Mouse (Mus musculus) forebrain, embryonic 10.5 days (tissue): ENCODE measurements around the gene Nsd2. TPM values are rescaled to one million over a fixed set of nuclear protein-coding genes. Genes with fewer than 3 reads are reported as not detected.
"Not testable (repeated sequence)": the region's sequence is repeated elsewhere in the genome, so short reads cannot be mapped to it uniquely, and the experiment has no call there.

Source experiments
- DNase-seq: peaks from one replicate; pipeline ENCODE4 v3.0.0-alpha.2; 2017; ENCODE audit warnings: low spot score; ENCODE audit errors: extremely low spot score
- H3K27ac ChIP-seq: fragments of 300-500 bp; sonication (generic); 2 replicates; pipeline ENCODE4 v1.5.1; 2016; ENCODE audit warnings: mild to moderate bottlenecking
- H3K27me3 ChIP-seq: fragments of 300-500 bp; sonication (generic); 2 replicates; pipeline ENCODE4 v1.6.1; 2016; ENCODE audit warnings: mild to moderate bottlenecking; ENCODE audit not compliant: poor library complexity, severe bottlenecking
- H3K36me3 ChIP-seq: fragments of 300-500 bp; sonication (generic); replicated peaks from 2 replicates; pipeline ENCODE4 v1.6.1; 2016; ENCODE audit warnings: mild to moderate bottlenecking, moderate library complexity
- H3K4me1 ChIP-seq: fragments of 300-500 bp; sonication (generic); 2 replicates; pipeline ENCODE4 v1.6.1; 2016
- H3K4me3 ChIP-seq: fragments of 300-500 bp; sonication (generic); 2 replicates; pipeline ENCODE4 v1.5.1; 2016; ENCODE audit warnings: mild to moderate bottlenecking, moderate library complexity
- H3K9me3 ChIP-seq: fragments of 300-500 bp; sonication (generic); 2 replicates; pipeline ENCODE4 v1.6.1; 2016; ENCODE audit warnings: mild to moderate bottlenecking, moderate library complexity
- WGBS: fragments of 180-500 bp; shearing (Covaris S2); methylation state at CpG from one replicate; pipeline ENCODE4 v1.1.7; 2016; 5-methylcytosine and 5-hydroxymethylcytosine counted together
- polyA plus RNA-seq: library from polyadenylated mRNA; unstranded; fragments of >200 nt; fragmentation: Nextera tagmentation; extraction: Ambion mirVana; gene quantifications from 2 replicates; pipeline ENCODE4 v1.2.1, GENCODE M21; 2016

The Nsd2 gene
- polyA plus RNA-seq, 1 experiment from 2014 or later = 105 TPM

GRCm38 (mm10) chr5:33875472-33875871, 54.9 kb downstream of the Nsd2 start:
- 92% methylated on average over 1 of the region's 1 CpGs for WGBS
- Histone ChIP-seq H3K4me3 (no peak overlapping the region), H3K36me3 (peaks cover 100% of the 10 kb centered on the region), H3K27me3 (no peaks in the 10 kb centered on the region), H3K4me1 (no peaks in the 10 kb centered on the region), H3K9me3 (no peaks in the 10 kb centered on the region), H3K27ac (no peak overlapping the region)
- no peak for DNase-seq

DNA sequence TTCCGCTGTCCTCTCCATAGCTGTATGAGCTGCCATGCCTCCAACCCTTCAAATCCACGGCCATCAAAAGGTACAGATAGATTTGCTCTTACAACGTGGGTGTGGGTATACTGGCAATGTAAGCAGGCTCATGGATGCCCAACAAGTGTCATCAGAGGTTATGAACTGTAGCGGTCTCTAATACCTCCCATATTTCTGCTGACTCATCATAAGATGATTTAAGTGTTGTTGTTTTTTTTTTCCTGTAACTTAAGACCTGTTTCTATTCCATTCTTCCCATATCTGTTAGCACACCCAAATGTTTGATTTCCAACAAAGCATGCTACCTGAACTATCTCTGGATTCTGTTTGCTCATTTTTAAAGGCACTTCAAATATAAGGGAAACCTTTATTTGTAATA, 60.6 kb downstream of the Nsd2 start:
- Histone ChIP-seq H3K27ac (no peak overlapping the region), H3K4me3 (no peak overlapping the region), H3K27me3 (no peaks in the 10 kb centered on the region), H3K36me3 (peaks cover 100% of the 10 kb centered on the region), H3K4me1 (no peaks in the 10 kb centered on the region), H3K9me3 (no peaks in the 10 kb centered on the region)
- DNase-seq = no peak
- 95% methylated on average over 4 of the region's 4 CpGs for WGBS

DNA sequence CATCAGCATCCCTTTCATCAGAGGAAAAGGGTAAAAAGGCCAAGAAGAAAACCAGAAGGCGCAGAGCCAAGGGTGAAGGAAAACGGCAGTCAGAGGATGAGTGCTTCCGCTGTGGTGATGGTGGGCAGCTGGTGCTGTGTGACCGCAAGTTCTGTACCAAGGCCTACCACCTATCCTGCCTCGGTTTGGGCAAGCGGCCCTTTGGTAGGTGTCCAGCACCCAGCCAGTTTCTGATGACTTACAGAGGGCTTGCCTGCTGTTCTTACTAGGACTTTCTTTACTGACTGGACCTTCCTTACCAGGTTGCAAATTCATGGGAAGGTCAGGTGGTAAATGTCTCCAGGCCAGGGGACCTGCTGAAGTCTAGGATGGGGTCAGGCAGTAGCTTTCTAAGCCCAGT, 72.9 kb downstream of the Nsd2 start:
- Histone ChIP-seq H3K9me3 (no peaks in the 10 kb centered on the region), H3K4me3 (no peak overlapping the region), H3K27ac (no peak overlapping the region), H3K27me3 (no peaks in the 10 kb centered on the region), H3K4me1 (no peaks in the 10 kb centered on the region), H3K36me3 (peaks cover 100% of the 10 kb centered on the region)
- no peak for DNase-seq
- WGBS = 97% methylated on average over 6 of the region's 6 CpGs

DNA sequence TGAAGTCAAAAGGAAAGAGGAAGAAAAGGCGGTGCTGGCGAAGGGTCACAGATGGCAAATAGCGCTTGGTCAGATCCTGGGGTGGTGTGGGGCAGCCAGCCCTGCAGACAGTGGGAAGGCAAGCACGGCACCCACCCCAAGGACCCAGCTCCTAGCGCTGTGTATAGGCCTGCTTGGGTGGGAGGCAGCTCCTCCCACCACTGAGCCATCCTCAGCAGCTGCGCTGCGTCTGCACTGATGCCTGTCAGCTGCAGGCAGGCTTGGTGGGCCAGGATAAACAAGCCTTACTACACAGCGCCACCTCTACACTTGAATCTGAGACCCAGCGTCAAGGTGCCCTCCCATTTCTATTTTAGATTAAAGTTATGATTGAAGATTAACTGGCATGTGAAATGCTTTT, 74.6 kb downstream of the Nsd2 start:
- Histone ChIP-seq H3K27me3 (no peaks in the 10 kb centered on the region), H3K4me3 (no peak overlapping the region), H3K36me3 (peaks cover 100% of the 10 kb centered on the region), H3K4me1 (no peaks in the 10 kb centered on the region), H3K9me3 (no peaks in the 10 kb centered on the region), H3K27ac (no peak overlapping the region)
- WGBS = 94% methylated on average over 9 of the region's 9 CpGs
- no peak for DNase-seq

DNA sequence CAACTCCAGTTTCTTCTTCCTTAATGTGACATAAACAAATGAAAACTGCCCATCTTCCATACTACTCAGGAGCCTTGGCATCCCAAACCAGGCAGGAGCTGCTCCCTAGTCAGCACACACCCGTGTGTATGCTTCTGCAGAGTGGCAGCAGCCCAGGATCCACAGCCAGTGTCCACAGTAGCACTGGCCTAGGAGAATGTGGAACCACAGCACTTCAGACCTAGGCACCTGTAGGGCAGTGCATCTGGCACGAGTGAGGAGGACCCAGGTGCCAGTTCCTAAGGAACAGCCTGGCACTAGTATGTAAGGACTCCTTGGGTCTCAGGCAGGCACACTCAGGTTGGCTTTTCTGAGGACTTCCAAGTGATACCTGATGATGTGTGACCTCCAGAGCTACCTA, 76.6 kb downstream of the Nsd2 start:
- Histone ChIP-seq H3K9me3 (no peaks in the 10 kb centered on the region), H3K4me3 (no peak overlapping the region), H3K27me3 (no peaks in the 10 kb centered on the region), H3K27ac (no peak overlapping the region), H3K4me1 (no peaks in the 10 kb centered on the region), H3K36me3 (peaks cover 100% of the 10 kb centered on the region)
- DNase-seq = no peak
- WGBS = 92% methylated on average over 2 of the region's 2 CpGs

- H3K27ac ChIP-seq = no peak overlapping the region
- peaks cover 98% of the 10 kb centered on the region for H3K36me3 ChIP-seq
- no peak for DNase-seq
- WGBS = 92% methylated on average over 9 of the region's 9 CpGs
- no peaks in the 10 kb centered on the region for H3K4me1 ChIP-seq
- no peaks in the 10 kb centered on the region for H3K9me3 ChIP-seq
- H3K4me3 ChIP-seq = no peak overlapping the region
- no peaks in the 10 kb centered on the region for H3K27me3 ChIP-seq
Measured at GRCm38 (mm10) chr5:33898671-33899070, 78.1 kb downstream of the Nsd2 start.

DNA sequence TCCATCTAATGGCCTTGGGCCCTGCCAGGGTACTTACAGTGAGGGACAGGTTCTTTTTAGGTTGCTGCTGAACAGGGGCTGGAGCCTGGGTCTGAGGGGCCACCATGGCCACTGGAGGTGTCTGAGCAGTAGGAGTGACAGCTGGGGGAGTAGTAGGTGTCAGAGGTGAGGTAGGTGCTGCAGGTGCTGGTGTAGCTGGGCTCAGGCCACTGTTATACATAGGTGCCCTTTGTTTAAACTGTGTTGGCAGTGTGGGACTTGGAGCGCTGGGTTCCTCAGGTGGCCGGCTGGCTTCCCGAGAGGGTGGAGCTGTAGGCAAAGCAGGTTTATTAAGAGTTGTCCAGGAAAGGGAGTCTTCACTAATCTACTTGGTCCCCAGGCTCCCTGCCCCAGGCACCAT, 78.7 kb downstream of the Nsd2 start:
- no peak overlapping the region for H3K27ac ChIP-seq
- WGBS = 98% methylated on average over 3 of the region's 3 CpGs
- no peaks in the 10 kb centered on the region for H3K27me3 ChIP-seq
- no peak overlapping the region for H3K4me3 ChIP-seq
- no peaks in the 10 kb centered on the region for H3K9me3 ChIP-seq
- no peak for DNase-seq
- H3K4me1 ChIP-seq = no peaks in the 10 kb centered on the region
- peaks cover 95% of the 10 kb centered on the region for H3K36me3 ChIP-seq

GRCm38 (mm10) chr5:33900101-33900500, 79.6 kb downstream of the Nsd2 start:
- Histone ChIP-seq H3K27ac (no peak overlapping the region), H3K4me1 (no peaks in the 10 kb centered on the region), H3K9me3 (no peaks in the 10 kb centered on the region), H3K27me3 (no peaks in the 10 kb centered on the region), H3K4me3 (no peak overlapping the region), H3K36me3 (peaks cover 86% of the 10 kb centered on the region)
- no peak for DNase-seq
- WGBS = 86% methylated on average over 3 of the region's 3 CpGs

DNA sequence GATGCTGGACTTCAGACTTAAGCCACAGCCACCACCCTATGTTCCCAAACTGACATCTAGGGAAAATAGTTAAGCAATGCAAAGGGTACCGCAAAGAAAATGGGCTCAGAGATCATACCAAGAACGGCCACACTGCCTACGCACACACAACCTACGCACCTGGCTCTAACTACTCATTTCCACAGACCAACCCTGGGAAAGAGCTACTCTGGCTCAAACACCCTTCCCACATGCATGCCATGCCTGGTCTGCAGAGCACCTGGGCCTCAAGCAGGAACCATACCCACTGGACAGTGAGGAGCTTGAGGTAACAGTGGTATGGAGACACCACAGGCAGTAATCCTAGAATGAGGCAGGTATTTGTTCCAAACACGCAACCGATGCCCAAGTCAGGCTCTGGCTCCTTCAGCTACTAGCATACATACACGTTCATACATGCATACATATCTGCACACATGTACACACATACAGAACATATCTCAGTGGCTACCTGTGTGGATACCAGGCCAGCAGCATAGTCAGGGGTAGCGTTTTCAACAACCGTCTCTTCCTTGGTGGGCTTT, 80.3 kb downstream of the Nsd2 start:
- WGBS = 95% methylated on average over 9 of the region's 9 CpGs

GRCm38 (mm10) chr5:33901278-33901677, 80.8 kb downstream of the Nsd2 start:
- Histone ChIP-seq H3K9me3 (no peaks in the 10 kb centered on the region), H3K27ac (no peak overlapping the region), H3K36me3 (peaks cover 75% of the 10 kb centered on the region), H3K4me1 (no peaks in the 10 kb centered on the region), H3K4me3 (no peak overlapping the region), H3K27me3 (no peaks in the 10 kb centered on the region)
- 93% methylated on average over 3 of the region's 3 CpGs for WGBS
- no peak for DNase-seq

More for the DNA sequence above, 80.3 kb downstream of the Nsd2 start:
- Histone ChIP-seq H3K27ac (no peak overlapping the region), H3K9me3 (no peaks in the 10 kb centered on the region), H3K4me1 (no peaks in the 10 kb centered on the region), H3K27me3 (no peaks in the 10 kb centered on the region), H3K36me3 (peaks cover 80% of the 10 kb centered on the region), H3K4me3 (no peak overlapping the region)
- DNase-seq = no peak

- WGBS = 95% methylated on average over 2 of the region's 2 CpGs
- Histone ChIP-seq H3K4me1 (no peaks in the 10 kb centered on the region), H3K36me3 (peaks cover 60% of the 10 kb centered on the region), H3K27ac (no peak overlapping the region), H3K9me3 (no peaks in the 10 kb centered on the region), H3K27me3 (no peaks in the 10 kb centered on the region), H3K4me3 (no peak overlapping the region)
- DNase-seq = no peak
Measured at GRCm38 (mm10) chr5:33902696-33903095, 82.2 kb downstream of the Nsd2 start.

DNA sequence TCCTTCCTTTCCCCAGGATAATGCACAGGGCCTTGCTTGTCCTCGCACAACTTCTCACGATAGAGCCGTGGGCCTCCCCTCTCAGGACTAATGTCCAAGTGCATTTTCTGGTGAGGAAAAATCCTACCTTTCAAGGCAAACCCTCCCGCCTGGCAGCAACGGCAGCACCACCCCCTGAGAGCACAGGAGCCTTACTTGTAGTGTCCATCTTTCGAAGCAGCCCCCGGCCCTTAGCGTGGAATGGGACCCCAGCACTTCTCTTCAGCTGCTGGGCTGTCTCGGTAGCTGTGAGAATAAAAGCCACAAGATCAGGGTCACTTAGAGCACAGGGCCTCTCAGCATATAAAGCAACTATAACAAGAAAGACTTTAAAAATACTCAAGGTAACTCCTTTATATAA, 82.7 kb downstream of the Nsd2 start:
- Histone ChIP-seq H3K36me3 (peaks cover 56% of the 10 kb centered on the region), H3K27me3 (no peaks in the 10 kb centered on the region), H3K4me3 (no peak overlapping the region), H3K27ac (no peak overlapping the region), H3K4me1 (no peaks in the 10 kb centered on the region), H3K9me3 (no peaks in the 10 kb centered on the region)
- WGBS = 94% methylated on average over 9 of the region's 9 CpGs
- no peak for DNase-seq

- H3K9me3 ChIP-seq, H3K4me3 ChIP-seq, DNase-seq, H3K27me3 ChIP-seq, H3K4me1 ChIP-seq, H3K27ac ChIP-seq: not testable (repeated sequence)
- H3K36me3 ChIP-seq = peaks cover 75% of the 10 kb centered on the region
Measured at GRCm38 (mm10) chr5:33915031-33915430, 94.5 kb downstream of the Nsd2 start.

- WGBS = 98% methylated on average over 2 of the region's 2 CpGs
- H3K27me3 ChIP-seq, H3K4me1 ChIP-seq, DNase-seq, H3K9me3 ChIP-seq, H3K4me3 ChIP-seq, H3K27ac ChIP-seq: not testable (repeated sequence)
- peaks cover 91% of the 10 kb centered on the region for H3K36me3 ChIP-seq
Measured at GRCm38 (mm10) chr5:33916616-33917015, 96.1 kb downstream of the Nsd2 start.
